Mouse (Mus musculus): ENCODE data around the gene Gabrd.

Gabrd gene

DNA sequence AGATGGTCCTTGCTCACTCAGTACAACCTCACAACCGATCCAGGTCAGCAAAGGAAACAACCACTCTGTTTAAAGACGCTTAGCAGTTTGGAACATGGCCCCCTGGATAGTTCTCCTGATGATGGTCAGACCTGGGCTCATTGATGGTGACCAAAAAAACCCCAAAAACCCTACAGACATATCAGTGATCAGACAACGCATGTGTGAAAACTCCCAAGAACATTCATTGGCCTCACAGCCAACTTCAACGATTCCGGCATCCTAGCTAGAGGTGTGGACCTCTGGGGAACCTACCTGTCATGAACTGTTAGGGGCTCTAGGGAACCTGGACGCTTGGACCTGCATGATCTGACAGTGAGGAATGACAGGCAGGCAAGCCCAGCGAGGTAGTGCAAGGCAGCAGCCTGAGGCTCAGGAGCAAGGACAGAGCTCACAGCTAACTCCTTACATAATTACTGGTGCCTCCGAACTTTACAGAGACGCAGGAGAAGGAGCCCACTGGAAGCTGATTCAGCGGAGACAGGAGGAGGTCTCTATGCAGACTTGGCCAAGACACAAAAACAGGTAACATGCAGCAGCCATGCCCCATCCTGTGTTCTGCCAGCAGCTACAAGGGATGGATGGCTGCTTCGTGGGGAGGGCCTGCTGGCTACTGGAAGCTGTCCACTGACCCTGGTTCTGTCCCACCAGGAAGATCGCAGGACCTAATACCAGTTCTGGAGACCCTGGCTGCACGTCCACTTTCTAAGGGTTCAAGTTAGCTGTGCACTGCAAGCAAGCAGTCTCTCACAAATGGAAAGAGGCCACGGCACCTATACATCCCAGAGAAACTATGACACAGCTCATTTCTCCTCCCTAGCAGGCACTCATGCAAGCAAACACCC, 54.3 kb downstream of the Gabrd start:
- DNase-seq (ENCODE audit: low read depth, low spot score), result no peak

DNA sequence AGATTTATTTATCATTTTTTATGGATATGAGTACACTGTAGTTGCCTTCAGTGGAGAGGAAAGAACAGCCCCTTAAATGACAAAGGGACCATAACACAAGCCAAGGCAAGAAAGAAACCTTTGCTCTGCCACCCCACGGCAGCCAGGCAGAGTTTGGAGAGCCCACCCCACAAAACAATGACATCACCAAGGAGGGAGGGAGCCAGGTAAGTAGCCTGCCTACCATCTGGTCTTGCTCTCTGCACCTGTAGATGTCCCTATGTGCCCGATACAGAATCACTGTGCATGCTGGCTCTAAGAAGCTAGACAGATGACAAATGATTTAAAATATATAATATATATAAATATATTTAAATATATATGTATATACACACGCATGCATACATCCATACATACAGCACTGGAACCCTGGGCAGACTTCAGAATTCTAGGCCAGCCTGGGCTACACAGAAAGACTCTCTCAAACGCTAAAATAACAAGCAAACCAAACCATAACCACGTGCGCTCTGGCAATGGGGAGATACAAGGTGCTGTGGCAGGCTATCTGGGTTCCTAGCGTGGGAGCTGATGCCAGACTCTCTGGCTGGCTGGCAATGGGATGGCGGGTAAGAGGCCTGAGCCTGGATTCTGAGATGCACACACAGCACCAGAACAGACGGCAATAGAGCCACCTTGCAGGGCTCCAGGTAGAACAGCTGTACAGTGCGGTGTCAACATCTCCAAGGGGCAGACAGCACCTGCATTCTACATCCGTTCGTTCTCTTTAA, 61.4 kb downstream of the Gabrd start:
- no peak for DNase-seq (ENCODE audit: low read depth, low spot score)

Data from CD4-positive, CD25-positive, alpha-beta regulatory T cell, adult 2 months (primary cell).